In the genomic region with DNA sequence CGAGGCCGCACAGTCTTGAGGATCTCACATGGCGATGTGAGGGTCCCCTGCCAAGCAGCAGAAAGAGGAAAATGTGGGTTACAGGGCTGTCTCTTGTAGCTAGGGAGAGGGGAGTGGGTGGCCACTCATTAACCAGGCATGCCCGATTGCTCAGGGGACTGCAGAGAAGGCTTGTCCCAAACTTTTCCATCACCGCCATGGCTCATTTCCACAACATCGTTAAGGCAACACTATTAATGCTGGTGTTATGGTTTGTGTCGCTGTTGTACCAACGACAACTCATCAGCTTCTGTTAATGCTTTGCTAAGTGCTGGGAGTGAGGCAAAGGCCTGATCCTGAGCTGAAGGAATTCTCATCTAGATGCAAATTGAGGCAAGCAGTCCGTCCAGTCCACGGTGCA, we compare ENCODE assay signal across 21 mouse cellular contexts.
DNase-seq lines count a peak whose midpoint lies in the region; ATAC-seq and TF ChIP-seq lines count a peak whose summit lies in the region.
"Had no signal": no experiment of that assay in that cellular context is flagged by ENCODE, and none has a peak within 500 bp of the region (broad histone marks: within the 10 kb centered on the region; RNA-seq: fewer than 3 reads in every experiment).

No protein-coding gene starts in this region.

- H3K4me1 ChIP-seq in kidney, embryonic 16.5 days (ENCODE audit: insufficient read depth, low read length): 0 out of 2 replicates have a peak, but pooled peaks cover 15% of the 10 kb centered on the region
- H3K4me1 ChIP-seq in hindbrain, embryonic 16.5 days (ENCODE audit: control insufficient read depth, insufficient read depth, low read depth, low read length): no peaks in the 10 kb centered on the region
- H3K4me1 ChIP-seq: forebrain, embryonic 13.5 days; hindbrain, embryonic 13.5 days had no signal

- H3K27me3 ChIP-seq in kidney, embryonic 16.5 days (ENCODE audit: insufficient read depth, low read length): no peaks in the 10 kb centered on the region
- H3K27me3 ChIP-seq in hindbrain, embryonic 16.5 days (replicated peaks; ENCODE audit: control insufficient read depth, insufficient read depth, low read length): no peaks in the 10 kb centered on the region
- H3K27me3 ChIP-seq: forebrain, embryonic 13.5 days; heart, embryonic 15.5 days; hindbrain, embryonic 13.5 days had no signal

- peak; percentile 84 for ATAC-seq in kidney, embryonic 16.5 days (ENCODE audit: low FRiP score, low TSS enrichment)
- no peak for ATAC-seq in hindbrain, embryonic 16.5 days
- ATAC-seq: forebrain, embryonic 13.5 days; forebrain, postnatal 0 days had no signal

- 0 out of 2 replicates have a peak overlapping the region, but pooled peaks have one; percentile 3 for H3K4me2 ChIP-seq in kidney, embryonic 16.5 days (replicated peaks; ENCODE audit: low read depth, low read length)
- no peak overlapping the region for H3K4me2 ChIP-seq in hindbrain, embryonic 16.5 days (ENCODE audit: low read length)
- H3K4me2 ChIP-seq: forebrain, embryonic 13.5 days; heart, embryonic 11.5 days; heart, embryonic 15.5 days; hindbrain, embryonic 13.5 days had no signal

- H3K9me3 ChIP-seq in kidney, embryonic 16.5 days (ENCODE audit: low read length): peaks cover 5% of the 10 kb centered on the region; the same call in 1 of the 2 replicates
- H3K9me3 ChIP-seq in hindbrain, embryonic 16.5 days (ENCODE audit: control insufficient read depth, low read length): no peaks in the 10 kb centered on the region
- H3K9me3 ChIP-seq: forebrain, embryonic 13.5 days; heart, embryonic 15.5 days; hindbrain, embryonic 13.5 days had no signal

- peak overlapping the region; percentile 78 for H3K27ac ChIP-seq in kidney, embryonic 16.5 days (ENCODE audit: low read length)
- H3K27ac ChIP-seq in hindbrain, embryonic 16.5 days (ENCODE audit: low read depth, low read length): no peak overlapping the region
- H3K27ac ChIP-seq in left cerebral cortex, adult 2 months: no peak overlapping the region
- H3K27ac ChIP-seq: forebrain, embryonic 13.5 days; heart, embryonic 15.5 days; hindbrain, embryonic 13.5 days had no signal

- 50% methylated on average over 10 of the region's 10 CpGs for WGBS in kidney, embryonic 16.5 days
- 75% methylated on average over 10 of the region's 10 CpGs for WGBS in hindbrain, embryonic 16.5 days

- H3K4me3 ChIP-seq in kidney, embryonic 16.5 days (ENCODE audit: low read length): no peak overlapping the region
- no peak overlapping the region for H3K4me3 ChIP-seq in hindbrain, embryonic 16.5 days (ENCODE audit: low read length)
- H3K4me3 ChIP-seq in left cerebral cortex, adult 2 months: no peak overlapping the region
- H3K4me3 ChIP-seq: forebrain, embryonic 13.5 days; heart, embryonic 15.5 days; hindbrain, embryonic 13.5 days had no signal

- intact Hi-C loops in left cerebral cortex, adult 2 months (cut with DNase I): no loop called here

- no peak for TF ChIP-seq POLR2A in brain, embryonic 14.5 days (IDR thresholded peaks at IDR 0.05; ENCODE audit: borderline replicate concordance, extremely low read depth, insufficient read depth, insufficient read length, poor library complexity, severe bottlenecking)

- no peak overlapping the region for H3K9ac ChIP-seq in kidney, embryonic 16.5 days (replicated peaks; ENCODE audit: low read length)
- no peak overlapping the region for H3K9ac ChIP-seq in hindbrain, embryonic 16.5 days (ENCODE audit: low read depth, low read length)
- H3K9ac ChIP-seq: forebrain, embryonic 13.5 days; forebrain, postnatal 0 days; heart, embryonic 15.5 days; hindbrain, embryonic 13.5 days had no signal

- TF ChIP-seq CTCF in brain, embryonic 14.5 days (IDR thresholded peaks at IDR 0.05; ENCODE audit: borderline replicate concordance, extremely low read depth, insufficient read depth, insufficient read length): no peak
- no peak for TF ChIP-seq CTCF in left cerebral cortex, adult 2 months (IDR thresholded peaks at IDR 0.05)

- 0 out of 2 replicates have a peak, but pooled peaks cover 3% of the 10 kb centered on the region for H3K36me3 ChIP-seq in kidney, embryonic 16.5 days (ENCODE audit: insufficient read depth, low read length)
- H3K36me3 ChIP-seq in hindbrain, embryonic 16.5 days (ENCODE audit: control insufficient read depth, insufficient read depth, low read length): no peaks in the 10 kb centered on the region
- H3K36me3 ChIP-seq: hindbrain, embryonic 13.5 days had no signal

- peak; percentile 18 for DNase-seq in brain, embryonic 14.5 days (ENCODE audit: low read depth)
- peak; percentile 52 to 72 for DNase-seq in kidney, adult 8-10 months
- DNase-seq in kidney, postnatal 25 days: peak; percentile 49 to 80
- DNase-seq in spleen, adult 12 weeks (ENCODE audit: low spot score): no peak
- no peak for DNase-seq in gastrocnemius, postnatal 25 days
- DNase-seq in left cerebral cortex, adult 2 months (ENCODE audit: extremely low spot score in 1 of 2, low spot score in 2 of 2): no peak
- DNase-seq: adrenal gland, postnatal 10 days; B cell, adult 2 months; cerebellum, adult 18-20 months; cerebellum, adult 9-11 months; cerebellum, postnatal 36 days; forebrain, postnatal 0 days; gastrocnemius, postnatal 14 days; heart, adult 18-20 months; heart, postnatal 14 days had no signal

Comparison
In these comparisons a context has a peak if more than half of its experiments do, and no peak if none do; other contexts are left out.
1. DNase-seq: peak in brain, embryonic 14.5 days (single experiment), kidney, adult 8-10 months (2 of 2) and kidney, postnatal 25 days (2 of 2); none in spleen, adult 12 weeks (single experiment), gastrocnemius, postnatal 25 days (single experiment) and left cerebral cortex, adult 2 months (0 of 2).